Mouse (Mus musculus) lung, postnatal 4 days (tissue): Measurements from ENCODE around the gene Gm1123.

Experiments used
- DNase-seq, 2 experiments: peaks; one replicate each; pipeline ENCODE4 v3.0.0; 2021

Gm1123 gene

DNA sequence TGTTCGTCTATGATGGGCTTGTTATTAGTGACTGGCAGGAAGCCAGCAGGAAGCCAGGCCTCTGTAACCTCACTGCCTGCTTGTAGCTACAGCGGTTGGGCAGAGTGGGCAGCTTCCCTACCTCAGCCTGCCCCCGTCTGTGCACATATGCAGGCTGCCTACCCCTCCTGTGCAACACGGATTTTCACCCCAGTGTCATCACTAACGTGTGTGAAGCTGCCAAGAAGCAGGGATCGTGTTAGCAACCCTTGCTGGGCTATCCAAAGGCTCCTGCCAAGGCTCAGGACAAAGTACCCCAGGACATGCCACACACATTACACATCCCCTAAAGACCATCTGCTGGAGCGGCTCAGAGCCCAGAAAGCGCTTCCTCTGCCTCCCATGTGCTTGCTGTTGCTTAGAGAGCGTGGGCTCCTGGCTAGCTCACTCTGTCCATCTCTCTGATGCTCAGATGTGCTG, 35.6 kb downstream of the Gm1123 start:
- DNase-seq: no peak

DNA sequence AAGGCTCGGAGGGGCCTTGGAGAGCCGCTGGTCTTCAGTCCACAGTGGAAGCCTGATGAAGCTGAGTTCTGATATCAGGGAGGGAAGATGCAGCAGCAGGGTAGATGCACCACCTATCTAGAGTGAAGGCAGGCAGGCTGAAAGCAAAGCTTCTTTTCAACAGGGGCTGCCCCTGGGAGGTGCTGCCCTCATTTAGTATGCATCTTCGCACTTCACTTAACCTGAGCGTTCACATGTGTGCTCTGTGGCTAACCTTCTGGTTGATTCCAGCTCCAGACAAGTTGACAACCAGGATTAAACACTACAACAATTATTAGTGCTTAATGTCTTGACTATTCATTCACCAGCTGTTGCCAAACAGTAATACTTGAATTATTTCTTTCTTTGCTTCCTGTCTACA, 41.4 kb downstream of the Gm1123 start:
- DNase-seq: no peak

DNA sequence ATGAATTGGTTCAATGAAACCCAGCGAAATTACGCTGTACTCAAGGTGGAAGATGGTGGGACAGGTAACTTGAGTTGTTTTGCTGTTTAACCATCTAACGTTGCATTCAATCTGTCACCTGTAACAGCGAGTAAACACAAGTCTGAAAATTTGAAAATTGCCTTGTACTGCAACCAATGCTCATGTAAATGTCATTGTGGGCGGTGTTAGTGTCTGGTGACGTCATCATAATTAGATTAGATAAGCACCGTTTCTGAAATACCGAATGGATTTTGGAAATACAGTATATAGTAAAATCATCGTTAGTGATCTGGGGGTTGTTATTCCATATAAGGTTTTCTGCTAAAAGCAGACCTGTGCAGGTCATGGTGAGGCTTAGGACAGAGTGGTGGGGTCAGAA, 48.4 kb downstream of the Gm1123 start:
- DNase-seq: no peak

DNA sequence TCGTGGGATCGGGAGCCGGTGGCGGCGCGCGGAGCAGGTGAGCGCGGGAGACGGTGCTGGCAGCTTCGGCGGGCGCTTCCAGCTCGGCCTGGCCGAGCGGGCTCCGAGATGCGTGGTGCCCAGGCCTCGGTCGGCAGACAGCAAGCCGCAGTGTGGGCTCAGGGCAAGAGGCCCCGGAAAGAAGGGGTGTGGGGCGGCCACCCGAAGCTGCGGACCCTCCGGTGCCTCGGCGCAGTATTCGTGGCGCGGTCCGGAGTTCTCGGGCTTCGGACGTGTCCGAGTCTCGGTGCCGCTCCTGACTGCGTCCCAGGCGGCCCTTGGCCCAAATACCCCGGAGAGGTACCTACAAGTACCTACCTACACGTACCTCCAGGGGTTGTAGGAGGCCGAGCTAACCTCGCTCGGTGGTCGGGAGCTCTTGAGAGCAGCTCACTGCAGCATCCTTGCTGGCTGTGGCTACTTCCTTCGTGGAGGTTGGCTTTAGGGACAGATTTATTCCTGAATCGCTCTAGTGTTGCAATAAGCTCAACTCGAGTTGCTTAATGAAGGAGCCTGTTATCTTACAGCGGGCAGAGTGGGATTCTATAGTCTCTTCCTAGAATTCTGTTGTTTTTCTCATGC, 48.9 kb downstream of the Gm1123 start:
- DNase-seq: no peak

DNA sequence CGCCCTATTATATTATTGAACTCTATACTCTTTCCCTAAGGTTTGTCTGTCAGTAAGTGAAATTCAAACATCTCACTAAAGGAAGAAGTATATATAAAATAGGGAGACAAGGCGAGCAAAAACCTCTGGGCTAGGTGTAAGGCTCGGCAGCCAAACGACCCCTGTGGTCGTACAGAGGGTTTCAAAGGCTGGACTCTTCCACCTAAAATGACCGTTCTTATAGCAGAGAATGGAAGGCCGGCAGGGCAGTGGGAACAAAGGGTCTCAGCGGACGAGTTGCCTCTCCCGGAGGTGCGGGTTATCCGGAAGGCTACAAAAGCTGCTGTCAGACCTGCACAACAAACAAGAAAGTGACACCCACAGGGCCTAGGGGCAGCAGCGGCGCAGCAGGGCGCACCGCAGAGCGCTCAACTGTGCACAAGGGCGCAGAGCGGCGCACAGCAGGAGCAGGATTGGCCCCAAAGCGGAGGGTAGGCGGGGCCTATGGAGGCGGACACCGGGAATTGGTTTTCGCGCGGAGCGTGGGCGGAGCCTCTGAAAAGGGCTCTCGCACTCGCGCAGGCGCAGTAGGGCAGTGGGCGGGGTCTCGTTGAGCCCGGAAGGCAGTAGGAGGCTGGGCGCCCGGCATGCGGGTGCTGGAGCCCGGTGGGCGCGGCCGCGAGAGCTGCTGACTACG, 49.6 kb downstream of the Gm1123 start, which contains the start of gene Faim:
Gene Faim (plus strand): TSS at position 574 of the 676 bp plus-strand sequence.
- DNase-seq: peak; percentile 99 to 100

DNA sequence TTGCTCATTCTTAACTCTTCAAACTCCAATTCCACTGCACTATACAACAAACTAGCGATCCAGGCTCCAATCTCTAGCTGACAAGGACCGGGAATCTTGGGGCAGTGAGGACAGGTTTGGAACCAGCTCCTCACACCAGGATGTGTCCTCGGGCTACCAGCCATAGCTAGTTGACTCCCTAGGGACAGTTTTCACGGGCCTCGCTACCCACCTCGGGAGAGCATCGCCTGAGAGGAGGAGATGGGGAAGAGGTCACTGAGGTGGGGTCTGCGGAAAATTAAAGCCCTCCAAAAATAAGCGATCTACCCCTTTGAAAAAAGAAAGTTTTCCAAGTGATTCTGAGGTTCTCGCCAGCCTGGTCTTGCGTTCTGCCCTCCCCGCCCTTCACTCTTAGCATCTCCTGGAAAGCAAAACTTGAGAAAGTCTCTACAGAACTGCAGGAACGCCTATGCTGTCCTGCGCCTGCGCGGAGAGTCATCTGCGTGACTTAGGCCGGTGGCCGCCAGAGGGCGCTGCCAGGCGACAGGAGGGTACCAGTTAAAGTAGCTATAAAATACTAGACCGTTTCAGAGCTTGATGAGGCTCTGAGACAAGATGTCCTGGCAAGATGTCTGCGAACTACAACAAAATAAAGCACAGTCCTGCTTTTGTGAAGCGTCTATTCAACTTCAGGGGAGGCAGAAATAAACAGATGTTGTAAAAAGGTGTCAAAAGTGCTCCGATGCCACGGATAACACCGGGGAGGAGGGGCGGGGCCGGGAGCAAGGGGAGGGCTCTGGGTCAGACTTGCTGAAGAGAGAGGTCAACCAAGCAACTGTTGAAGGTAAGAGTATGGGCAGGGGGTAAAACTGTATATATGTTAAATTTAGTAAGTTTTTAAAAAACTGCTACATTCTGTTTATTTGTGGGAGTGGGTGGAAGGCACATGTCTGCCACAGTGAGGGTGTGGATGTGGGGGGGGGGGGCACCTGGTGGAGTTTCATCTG, 55.8 kb downstream of the Gm1123 start:
- peak; percentile 86 to 93 for DNase-seq

DNA sequence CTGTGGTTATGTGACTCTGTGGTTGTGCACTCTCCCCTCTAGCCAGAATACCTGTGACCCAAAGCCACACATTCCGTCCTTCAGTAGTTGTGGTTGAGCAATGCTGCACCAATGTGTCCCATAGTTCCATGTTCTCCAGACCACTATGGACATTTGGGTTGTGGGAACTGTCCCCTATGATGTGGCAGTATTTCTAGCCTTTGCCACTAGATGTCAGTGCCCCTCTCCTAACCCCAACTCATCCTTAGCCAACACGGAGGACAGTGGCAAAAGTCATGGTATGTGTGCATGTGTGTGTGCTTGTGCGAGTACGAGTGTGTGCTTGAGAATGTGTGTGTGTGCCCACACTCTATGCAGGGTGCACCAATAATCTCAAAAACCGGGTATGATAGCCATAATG, 59.0 kb downstream of the Gm1123 start:
- no peak for DNase-seq

DNA sequence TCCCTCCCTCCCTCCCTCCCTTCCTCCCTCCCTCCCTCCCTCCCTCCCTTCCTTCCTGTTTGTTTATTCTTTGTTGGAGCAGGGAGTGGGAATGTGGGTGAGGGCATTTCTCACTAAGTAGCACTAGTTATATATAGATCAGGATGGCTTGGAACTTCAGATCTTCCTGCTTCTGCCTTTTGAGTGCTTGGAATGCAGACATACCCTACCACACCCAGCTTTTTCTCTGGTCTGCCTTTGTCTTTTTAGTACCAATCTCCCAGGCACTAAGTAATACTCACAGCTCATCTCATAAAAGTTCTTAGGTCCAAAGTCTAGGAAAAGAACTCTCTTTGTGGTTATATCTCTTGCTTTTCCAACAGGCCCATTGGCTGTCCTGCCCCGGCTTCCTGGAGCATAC, 59.4 kb downstream of the Gm1123 start:
- no peak for DNase-seq

DNA sequence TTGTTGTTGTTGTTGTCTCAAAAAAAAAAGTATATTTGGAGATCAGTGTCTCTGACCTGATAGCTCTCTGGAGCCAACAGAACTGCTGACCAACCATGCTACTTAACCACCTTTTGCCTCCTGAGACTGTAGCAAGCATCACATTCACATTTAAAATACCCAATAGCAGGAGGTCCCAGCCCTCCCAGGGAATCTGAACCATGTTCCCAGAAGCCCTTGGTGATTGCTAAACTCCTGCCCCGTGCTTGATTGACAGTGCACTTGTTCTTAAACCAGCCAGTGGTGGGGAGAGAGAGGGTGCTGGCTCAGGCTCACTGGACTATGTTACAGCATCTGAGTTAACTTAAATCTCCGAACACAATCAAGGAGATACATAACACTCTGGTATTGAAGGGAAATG, 60.6 kb downstream of the Gm1123 start:
- DNase-seq: no peak

DNA sequence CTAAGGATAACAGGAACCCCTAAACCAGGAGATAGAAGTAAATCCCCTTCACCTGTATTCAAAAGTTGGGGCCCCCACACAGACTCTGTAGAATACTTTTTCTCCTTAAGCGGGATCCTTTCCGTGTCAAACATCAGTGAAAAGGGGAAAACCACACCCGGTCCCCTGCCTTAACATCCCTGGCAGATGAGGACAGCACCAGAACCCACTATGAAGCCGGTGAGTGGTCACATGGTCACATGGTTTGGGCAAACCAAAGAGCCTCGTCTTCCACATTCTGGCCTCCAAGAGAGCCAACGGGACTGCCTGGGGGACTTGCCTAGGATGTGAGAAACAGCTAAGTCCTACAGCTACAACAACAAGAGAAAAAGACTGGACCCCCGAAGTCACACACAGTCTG, 62.0 kb downstream of the Gm1123 start:
- DNase-seq: no peak

DNA sequence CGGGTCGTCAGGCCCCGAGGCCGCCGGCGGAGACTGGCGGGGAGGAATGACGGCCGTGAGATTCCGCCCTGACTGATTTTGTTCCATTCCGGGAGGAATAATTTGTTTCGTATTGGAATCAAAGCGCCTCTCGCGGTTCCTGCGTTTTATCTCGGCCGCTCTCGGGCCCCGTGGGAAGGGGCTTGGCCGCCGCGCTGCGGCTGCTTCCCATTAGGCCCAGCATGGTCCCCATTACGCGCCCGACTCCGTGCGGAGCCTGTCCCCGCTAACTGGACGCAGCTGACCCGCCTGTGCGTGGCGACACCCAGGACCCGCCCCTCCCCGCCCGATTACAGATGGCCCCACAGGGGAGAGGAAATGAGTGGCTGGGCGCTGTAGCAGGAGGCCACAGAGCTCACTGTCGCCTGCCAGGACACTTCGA, 62.4 kb downstream of the Gm1123 start:
- peak in 1 of 2 experiments; percentile 30 for DNase-seq

DNA sequence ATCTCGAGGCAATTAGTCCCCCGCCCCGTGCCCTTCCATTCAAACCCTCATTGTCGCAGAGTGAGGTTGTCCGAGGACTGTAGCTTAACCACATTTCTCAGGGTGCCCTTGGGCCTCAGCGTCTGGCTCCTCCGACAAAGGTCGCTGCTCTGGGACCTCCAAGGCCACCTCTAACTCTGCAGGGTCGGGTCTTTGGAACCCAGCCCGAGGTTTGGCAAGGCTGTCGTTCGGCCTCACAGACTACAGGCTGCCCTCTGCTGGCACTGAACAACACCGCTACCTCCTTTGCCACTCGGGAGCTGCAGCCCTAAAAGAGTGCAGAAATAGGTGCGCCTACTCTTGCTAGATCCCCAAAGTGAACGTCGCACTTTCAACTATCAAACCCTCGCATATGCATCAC, 70.4 kb downstream of the Gm1123 start:
- DNase-seq: peak; percentile 44 to 50

DNA sequence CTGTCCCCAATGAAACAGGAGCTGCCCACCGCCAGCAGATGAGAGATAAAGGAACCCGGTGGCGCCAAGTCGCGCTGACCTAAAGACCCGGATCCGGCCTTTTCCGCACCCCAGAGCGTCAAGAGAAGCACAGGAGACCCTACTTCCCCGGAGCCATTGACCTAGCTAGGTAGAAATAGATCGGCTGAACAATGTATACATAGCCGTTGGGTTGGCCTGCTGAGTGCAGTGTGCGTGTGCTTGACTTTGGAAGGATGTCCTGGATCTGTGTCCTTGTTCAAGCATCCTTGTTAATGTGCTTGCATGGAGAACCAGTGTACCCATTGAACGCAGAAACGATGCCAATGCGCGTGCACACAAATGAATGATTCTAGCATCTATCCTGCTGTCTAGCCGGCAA, 71.9 kb downstream of the Gm1123 start:
- DNase-seq: no peak

DNA sequence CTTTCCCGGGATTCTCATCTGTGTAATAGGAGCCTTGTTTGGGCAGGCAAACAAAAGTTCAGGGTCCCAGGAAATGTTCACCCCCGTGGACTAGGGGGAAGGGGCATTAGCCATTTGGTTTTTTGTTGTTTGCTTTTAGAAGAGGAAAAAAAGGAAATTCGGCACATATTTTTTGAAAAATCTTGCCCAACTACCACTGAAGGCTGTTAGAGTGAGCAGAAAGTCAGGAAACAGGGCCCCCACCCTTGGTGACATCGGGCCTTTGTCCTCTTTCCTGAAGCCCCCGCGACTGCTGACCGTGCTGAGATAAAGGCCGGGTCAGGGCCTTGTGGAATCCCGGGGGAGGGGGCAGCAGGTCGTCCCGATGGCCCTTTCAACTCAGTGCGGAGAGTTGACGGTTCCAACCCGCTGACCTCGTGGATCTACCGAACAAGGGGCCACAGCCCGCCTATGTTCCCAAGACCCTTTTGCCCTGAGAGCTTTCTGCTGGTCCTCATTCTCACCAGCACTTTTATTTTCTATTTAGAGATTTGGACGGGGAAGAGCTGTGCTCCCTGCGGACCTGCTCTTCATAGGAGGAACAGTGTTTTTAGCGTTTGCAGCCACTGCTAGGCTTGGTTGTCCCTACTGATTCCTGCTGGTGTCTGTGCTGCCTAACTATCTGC, 72.9 kb downstream of the Gm1123 start:
- DNase-seq: no peak

DNA sequence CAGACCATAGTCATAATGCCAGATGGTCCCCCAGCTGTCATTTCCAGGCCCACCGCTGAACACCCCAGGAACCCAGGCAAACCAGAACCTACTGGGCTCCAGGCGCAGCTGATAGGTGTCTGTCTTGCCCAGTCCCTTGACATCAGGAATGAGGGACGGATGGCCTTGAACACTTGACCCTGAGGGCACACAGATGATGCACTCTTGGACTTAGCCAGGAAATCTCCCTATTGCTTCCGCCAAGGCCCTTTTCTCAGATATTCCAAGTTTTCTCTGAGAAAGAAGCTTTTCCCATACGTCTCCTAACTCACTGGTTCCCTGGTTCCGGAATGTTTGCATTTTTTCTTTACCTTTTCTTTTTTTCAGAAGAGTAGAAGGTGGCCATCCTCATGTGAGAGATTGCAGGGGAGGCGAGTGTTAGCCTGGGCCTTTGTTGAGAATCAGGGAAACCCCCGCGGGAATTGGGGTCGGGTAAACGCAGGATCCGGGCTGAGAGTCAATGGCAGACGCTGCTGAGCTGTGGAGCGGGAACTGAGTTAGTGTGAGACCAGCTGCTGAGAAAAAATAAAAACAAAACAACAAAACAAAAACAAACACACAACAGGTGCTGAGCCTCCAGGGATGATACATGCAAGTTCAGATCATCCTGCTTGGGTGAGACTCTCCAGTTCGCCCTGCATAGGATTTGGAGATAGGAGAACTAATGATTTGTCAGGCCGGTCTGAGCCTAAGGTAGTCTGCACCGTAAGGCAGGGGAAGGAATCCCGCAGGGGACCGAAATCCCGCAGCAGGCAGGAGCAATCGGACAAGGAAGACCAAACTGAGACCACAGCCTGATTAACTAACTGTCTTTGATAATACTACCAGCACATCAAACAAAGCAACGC, 73.7 kb downstream of the Gm1123 start:
- DNase-seq: no peak

DNA sequence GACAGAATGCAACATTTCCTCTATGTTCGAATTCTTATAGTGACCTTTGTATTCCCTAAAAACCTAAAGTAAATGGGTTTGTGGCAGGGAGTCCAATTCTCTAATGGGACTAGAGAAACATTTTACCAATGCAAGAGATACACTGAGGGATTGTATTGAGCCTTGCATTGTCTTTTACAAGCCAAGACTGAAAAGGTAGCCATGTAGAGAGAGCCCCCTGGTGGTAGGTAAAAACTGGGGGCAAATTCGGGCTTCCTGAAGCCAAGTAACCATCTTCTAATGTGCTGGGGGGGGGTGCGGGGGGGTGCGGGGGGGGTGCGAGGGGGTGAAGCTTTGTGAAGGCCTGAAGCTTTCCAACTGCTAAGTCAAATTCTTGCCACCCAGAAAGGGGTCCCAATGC, 75.2 kb downstream of the Gm1123 start:
- no peak for DNase-seq

DNA sequence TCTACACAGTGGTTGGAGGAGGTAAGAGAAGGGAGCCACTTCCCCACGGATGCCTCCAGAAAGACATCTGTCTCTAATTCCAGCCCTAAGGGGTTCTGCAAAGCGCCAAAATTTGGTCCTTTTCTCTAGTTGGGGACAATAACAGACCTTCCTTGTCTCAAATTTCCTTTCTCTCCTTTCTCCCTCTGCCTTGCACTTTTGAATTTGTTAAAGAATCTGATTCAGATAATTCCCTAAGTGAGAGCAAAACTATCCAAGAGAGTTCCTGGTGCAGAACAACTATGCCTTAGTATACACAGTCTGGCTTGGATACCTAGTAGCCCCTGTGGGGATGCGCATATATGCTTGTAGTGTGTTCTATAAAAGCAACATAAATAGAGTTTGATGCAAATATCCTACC, 75.7 kb downstream of the Gm1123 start:
- no peak for DNase-seq

DNA sequence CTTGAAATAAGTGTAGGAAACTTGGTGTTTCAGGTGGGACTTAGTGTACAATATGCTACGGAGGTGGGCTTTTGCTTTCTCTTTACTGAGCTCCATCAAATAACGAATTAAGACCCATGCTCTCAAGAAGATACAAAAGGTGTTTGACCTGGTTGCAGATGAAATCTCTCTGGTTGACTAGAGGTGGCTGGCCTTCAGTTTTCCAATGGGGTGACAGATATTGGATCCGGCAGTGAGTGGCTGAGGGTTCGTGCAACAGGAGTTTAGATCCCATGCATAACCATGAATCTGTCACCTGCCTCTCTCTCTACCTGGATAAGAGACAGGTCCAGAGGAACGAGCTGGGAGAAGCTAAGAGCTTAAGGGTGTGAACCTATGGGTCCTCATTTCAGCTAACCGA, 76.9 kb downstream of the Gm1123 start:
- no peak for DNase-seq

DNA sequence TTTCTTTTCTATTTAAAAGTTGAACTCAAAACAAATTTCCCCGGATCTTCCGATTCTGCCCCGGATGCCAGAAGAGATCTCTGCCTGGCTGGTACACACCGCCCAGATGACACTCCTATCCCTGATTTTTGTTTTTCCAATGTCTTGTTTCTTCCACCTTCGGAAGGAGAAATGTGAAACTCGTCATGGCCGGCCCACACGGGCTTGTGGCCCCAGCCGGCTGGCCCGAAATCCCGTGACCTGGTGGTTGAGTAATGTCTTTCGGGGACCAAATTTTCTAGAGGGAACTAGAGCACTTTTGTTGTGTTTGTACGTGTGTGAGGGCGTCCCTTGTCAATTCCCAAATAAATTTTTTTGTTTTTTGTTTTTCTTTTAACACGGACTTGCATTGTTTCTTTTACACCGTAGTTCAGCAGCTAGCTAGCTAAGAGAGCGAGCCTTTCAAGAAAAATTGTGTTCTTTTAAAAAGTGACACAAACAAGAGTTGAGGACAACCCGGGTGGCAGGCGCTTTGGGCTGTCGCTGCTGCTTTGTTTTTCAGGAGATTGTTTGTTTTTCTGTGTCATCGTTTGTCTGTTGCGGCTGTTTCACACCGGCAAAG, 77.7 kb downstream of the Gm1123 start:
- peak in 1 of 2 experiments; percentile 23 for DNase-seq
